Mouse (Mus musculus): ENCODE data around the gene Serpina1f. TPM values are rescaled to one million over a fixed set of nuclear protein-coding genes. Genes with fewer than 3 reads are reported as not detected.

Serpina1f gene
- polyA plus RNA-seq, 1 experiment from 2014 or later: not detected

Other genes with a start within 250 kb of the Serpina1f start
- gene Ifi27l2b, start 238.3 kb downstream of the Serpina1f start, polyA plus RNA-seq (2014; fragmentation: Nextera tagmentation; extraction: Ambion mirVana): not detected in 2 replicates
- 1.2 and 1.5 TPM in 2 replicates for gene Ppp4r4, start 163.2 kb downstream of the Serpina1f start, polyA plus RNA-seq (2014; fragmentation: Nextera tagmentation; extraction: Ambion mirVana)
- not detected in 2 replicates for gene Serpina10, start 64.1 kb downstream of the Serpina1f start, polyA plus RNA-seq (2014; fragmentation: Nextera tagmentation; extraction: Ambion mirVana)
- gene Serpina6, start 38.3 kb downstream of the Serpina1f start, polyA plus RNA-seq (2014; fragmentation: Nextera tagmentation; extraction: Ambion mirVana): 0.24 and 0.25 TPM in 2 replicates
- gene Serpina16, start 19.4 kb downstream of the Serpina1f start, polyA plus RNA-seq (2014; fragmentation: Nextera tagmentation; extraction: Ambion mirVana): not detected in 2 replicates
- not detected in 2 replicates for gene Serpina1d, start 78.1 kb upstream of the Serpina1f start, polyA plus RNA-seq (2014; fragmentation: Nextera tagmentation; extraction: Ambion mirVana)
- 0.18 TPM in 1 of 2 replicates, not detected in the other for gene Serpina1b, start 134.8 kb upstream of the Serpina1f start, polyA plus RNA-seq (2014; fragmentation: Nextera tagmentation; extraction: Ambion mirVana)
- 0.18 TPM in 1 of 2 replicates, not detected in the other for gene Serpina1a, start 168.0 kb upstream of the Serpina1f start, polyA plus RNA-seq (2014; fragmentation: Nextera tagmentation; extraction: Ambion mirVana)
- gene Serpina1c, start 209.4 kb upstream of the Serpina1f start, polyA plus RNA-seq (2014; fragmentation: Nextera tagmentation; extraction: Ambion mirVana): not detected in 2 replicates